Mouse (Mus musculus) midbrain, embryonic 15.5 days (tissue): ENCODE data around the gene Olfr657. TPM values are rescaled to one million over a fixed set of nuclear protein-coding genes. Genes with fewer than 3 reads are reported as not detected.

ENCODE experiments used
- polyA plus RNA-seq: library from polyadenylated mRNA; unstranded; fragments of >200 nt; fragmentation: Nextera tagmentation; extraction: Ambion mirVana; gene quantifications from 2 replicates; pipeline ENCODE4 v1.2.1, GENCODE M21; 2015

Olfr657 gene
- polyA plus RNA-seq, 1 experiment from 2014 or later: not detected

Other genes starting within 250 kb of the Olfr657 start
- gene Trim30c, start 224.0 kb upstream of the Olfr657 start, polyA plus RNA-seq: 0.15 and 0.19 TPM in 2 replicates
- 0.80 and 0.92 TPM in 2 replicates for gene Trim30a, start 159.6 kb upstream of the Olfr657 start, polyA plus RNA-seq
- 0.45 and 0.50 TPM in 2 replicates for gene Trim30d, start 116.9 kb upstream of the Olfr657 start, polyA plus RNA-seq
- gene Olfr651, start 74.7 kb upstream of the Olfr657 start, polyA plus RNA-seq: not detected in 2 replicates
- gene Olfr652, start 63.9 kb upstream of the Olfr657 start, polyA plus RNA-seq: 0.04 TPM in 1 of 2 replicates, not detected in the other
- not detected in 2 replicates for gene Olfr653, start 47.5 kb upstream of the Olfr657 start, polyA plus RNA-seq
- gene Olfr654, start 37.8 kb upstream of the Olfr657 start, polyA plus RNA-seq: not detected in 2 replicates
- not detected in 2 replicates for gene Olfr655, start 23.0 kb upstream of the Olfr657 start, polyA plus RNA-seq
- gene Olfr656, start 10.8 kb upstream of the Olfr657 start, polyA plus RNA-seq: not detected in 2 replicates
- 0.10 and 0.11 TPM in 2 replicates for gene Olfr658, start 22.5 kb downstream of the Olfr657 start, polyA plus RNA-seq
- gene Olfr659, start 42.0 kb downstream of the Olfr657 start, polyA plus RNA-seq: not detected in 2 replicates
- gene Olfr661, start 61.7 kb downstream of the Olfr657 start, polyA plus RNA-seq: not detected in 2 replicates
- gene Usp17le, start 152.7 kb downstream of the Olfr657 start, polyA plus RNA-seq: not detected in 2 replicates
- not detected in 2 replicates for gene Usp17lb, start 217.8 kb downstream of the Olfr657 start, polyA plus RNA-seq
- not detected in 2 replicates for gene Usp17la, start 232.2 kb downstream of the Olfr657 start, polyA plus RNA-seq